Mouse (Mus musculus) G1E-ER4 (cell line): Measurements from ENCODE around the gene Cda. TPM values are rescaled to one million over a fixed set of nuclear protein-coding genes. Genes with fewer than 3 reads are reported as not detected.

Experiments used
- GATA1 ChIP-seq: IDR thresholded peaks from one replicate; pipeline ENCODE4 v1.8.0; 2012; ENCODE audit warnings: low read length, inconsistent platforms
- polyA plus RNA-seq: library from polyadenylated mRNA; stranded (reverse); fragments of >175 nt; gene quantifications from 2 replicates; pipeline ENCODE4 v1.2.3, GENCODE M21; 2012

Cda gene
- polyA plus RNA-seq, 1 experiment = not detected

DNA sequence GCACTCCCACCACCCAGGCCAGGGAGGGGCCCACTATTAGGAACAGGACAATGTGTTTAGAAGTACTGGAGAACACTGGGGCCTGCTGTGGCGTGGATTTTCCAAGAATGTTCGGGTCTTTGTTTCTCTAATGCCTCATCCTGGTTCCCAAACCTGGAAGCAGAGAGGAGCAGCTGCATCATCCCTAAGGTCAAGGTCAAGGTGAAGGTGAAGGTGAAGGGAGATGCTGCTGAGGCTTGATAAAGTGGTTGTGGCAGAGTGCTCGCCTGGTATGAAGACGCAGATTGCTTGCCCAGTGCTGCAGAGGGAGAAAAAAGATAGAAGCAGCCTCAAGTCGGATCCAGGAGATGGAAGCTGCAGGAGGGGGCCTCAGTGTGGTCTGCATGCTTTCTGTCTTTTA, 16.0 kb downstream of the Cda start:
- TF ChIP-seq GATA1 = no peak

DNA sequence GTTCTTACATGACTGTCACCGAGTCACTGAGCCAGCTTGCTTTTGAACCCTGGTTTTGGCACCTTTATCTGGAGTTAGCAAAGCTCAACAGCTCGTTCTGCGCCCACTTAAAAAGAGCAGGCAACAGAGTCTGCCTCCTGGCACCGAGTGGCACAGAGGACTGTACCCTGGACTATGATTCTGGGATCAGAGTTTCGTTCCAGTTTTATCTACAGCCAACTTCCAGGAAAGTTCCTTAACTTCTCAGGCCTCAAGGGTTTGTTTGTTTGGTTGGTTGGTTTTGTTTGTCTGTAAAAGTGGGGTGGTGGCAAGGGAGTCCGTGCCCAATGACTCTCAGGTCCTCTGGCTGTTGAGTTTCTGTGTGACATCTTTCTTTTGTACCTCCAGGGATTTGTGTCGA, 19.1 kb downstream of the Cda start:
- no peak for TF ChIP-seq GATA1

DNA sequence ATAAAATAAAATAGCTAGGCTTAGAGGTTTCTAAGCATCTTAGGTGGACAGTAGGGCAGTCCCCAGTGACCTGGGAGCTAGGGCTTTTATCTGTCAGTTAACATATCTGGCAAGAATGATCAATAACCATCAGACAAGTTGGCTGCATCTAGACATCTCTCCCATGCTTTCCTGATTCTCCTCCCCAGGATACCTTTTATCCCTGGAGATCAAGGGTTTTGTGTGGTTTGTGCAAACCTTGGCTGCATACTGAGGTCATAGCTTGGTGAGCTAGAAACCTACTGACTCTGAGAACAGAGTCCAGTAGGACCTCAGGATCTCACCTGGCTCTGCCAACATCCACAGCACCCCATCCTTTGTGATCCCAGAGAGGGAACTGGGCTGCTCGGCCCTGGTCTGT, 20.5 kb downstream of the Cda start:
- TF ChIP-seq GATA1 = no peak

DNA sequence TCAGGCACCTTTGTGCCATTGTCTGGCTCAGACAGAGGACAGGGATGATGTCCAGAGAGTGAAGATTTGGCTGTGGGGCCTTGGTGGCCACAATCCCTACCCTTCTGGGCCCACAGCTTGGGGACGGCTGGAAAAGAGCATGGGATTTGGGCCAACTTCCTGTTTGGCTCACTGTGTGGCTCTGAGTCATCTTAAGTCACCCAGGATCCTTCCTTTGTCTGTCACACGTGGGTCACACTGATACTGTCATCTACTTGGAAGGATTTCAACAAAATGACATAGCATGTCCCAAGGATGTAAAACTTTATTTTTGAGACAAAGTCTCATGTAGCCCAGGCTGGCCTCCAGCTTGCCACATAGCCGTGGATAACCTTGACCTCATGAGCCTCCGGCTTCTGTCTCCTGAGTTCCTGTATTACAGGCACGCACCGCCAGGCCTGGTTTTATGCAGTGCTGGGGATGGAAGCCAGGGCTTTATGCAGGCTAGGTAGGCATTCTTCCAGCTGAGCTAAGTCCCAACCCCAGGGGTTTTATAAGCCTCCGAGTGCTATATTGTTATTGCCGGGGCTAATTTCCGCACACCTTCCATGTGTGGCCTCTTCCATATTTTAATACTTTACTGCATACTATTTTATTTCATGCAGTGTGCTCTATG, 22.8 kb downstream of the Cda start:
- TF ChIP-seq GATA1 = no peak

DNA sequence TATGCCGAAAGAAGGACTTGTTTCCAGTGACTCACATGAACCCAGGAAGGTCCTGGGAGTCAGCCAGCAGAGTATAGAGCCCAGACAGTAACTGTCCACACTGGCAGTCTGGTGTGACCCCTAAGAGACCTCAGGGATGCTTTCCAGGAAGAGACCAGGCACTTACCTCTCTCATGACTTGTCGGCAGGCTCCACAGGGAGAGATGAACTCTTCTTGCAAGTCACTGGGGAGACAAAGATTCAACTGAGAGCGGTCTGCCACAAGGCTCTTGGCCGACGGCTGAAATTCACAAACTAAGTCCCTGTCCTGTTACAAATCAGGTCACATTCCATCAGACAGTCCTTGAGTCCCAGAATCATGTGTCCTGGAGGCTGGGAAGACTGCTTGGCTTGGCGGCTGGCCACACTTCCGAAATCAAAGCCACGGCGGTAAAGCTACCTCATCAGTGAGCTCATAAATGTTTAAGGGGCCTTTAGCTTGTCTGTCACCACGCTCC, 24.4 kb downstream of the Cda start:
- no peak for TF ChIP-seq GATA1

DNA sequence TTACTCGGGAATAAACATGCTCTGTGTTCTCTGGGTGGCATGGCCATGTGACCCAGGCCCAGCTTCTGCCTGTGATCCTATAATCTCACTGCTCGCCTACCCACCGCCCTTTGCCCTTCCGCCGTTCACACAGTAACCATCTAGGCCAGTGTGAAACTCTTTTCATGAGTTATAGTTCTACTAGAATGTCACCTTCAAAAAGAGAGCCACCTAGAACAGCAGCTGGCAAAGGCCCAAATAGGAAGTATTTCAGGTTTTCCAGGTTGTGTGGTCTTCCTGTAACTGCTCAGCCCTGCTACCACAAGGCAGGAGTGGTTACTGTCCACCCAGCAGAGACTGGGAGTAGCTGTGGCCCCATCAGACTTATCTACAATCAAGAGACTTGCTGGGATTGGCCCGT, 25.0 kb downstream of the Cda start:
- TF ChIP-seq GATA1 = no peak

DNA sequence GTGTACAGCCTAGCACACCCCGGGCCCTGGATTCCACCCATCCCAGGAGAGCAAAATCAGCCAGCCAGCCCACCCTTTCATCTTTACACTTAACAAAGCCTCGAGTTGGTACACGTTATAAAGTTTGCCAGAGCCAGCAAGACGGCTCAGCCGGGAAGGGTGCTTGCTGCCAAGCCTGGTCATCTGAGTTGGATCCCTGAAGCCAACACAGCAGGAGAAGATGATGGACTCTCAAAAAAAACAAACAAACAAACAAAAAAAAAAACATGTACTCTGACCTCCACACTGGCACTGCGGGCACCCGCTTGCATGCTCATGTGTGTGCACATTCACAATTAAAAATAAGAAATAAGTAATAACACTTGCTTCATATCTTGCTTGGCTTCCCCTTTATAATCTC, 25.7 kb downstream of the Cda start:
- TF ChIP-seq GATA1 = no peak

DNA sequence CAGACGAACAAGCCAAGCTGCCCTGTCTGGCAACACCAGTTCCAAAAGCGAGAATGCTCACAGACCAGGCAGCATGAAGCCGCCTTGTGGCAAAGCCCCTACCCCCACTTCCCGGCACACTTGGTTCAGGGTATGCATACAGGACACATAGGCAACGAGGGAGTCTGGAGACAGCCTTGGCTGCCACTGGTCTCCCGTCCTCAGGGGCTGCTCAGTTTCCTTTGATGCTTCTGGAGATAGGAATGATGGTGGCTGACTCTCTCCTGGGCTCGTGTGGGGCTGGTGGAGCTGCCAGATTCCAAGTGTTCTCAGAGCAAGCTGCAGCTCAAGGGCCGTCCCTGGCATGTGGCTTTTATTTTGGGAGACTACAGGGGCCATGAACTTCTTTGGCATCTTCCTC, 26.4 kb downstream of the Cda start:
- TF ChIP-seq GATA1 = no peak

DNA sequence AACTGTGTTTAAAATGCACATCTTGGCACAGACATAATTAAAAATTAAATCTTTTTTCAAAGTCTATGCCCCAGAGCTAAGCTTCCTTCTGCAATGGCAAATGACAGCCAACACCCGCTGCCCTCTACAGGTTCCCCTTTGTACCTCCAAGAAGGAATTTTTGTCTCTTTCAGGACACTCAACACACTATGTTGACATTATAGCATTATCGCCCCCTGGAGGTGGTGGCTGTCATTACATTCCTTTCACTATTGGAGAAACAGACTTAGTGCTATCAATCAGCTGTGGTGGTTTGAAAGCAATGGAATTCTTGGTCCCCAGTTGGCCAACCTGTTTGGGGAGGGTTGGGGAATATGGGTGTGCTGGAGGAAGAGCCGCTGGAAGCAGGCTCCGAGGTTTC, 27.8 kb downstream of the Cda start:
- no peak for TF ChIP-seq GATA1

DNA sequence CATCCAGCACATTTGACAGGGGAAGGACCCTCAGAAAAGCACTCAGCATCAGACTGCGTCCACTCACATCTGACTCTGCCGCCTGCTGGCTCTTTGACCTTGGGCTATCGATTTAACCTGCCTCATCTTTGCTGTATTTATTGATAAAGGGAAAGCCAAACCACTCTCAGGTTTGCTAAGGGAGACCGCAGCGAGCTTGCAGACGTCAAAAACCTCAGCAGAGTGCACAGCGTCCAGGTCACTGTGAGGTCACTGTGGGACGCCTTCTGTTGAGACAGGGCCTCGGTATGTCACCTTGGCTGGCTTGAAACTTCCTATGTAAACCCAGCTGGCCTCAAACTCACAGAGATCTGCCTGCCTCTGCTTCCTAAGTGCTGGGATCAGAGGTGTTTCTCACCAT, 30.5 kb downstream of the Cda start:
- TF ChIP-seq GATA1 = no peak

DNA sequence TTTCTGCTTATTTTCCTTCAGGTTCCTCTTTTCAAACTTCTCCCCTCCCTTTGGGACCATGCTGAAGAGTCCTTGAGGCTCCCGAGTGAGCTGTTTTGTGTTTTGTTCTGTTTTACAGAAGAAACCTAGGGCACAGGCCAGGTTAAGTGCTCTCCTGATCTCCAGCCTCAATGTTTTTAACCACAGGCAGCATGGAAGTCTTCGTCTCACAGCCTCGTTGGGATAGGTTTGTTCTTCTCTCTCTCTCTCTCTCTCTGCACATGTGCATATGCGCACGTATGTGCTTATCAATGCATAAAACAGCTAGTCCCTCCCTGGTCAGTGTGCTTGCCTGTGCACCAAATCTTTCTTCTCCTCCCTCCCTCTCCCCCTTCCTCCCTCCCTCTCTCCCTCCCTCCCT, 30.9 kb downstream of the Cda start:
- no peak for TF ChIP-seq GATA1

DNA sequence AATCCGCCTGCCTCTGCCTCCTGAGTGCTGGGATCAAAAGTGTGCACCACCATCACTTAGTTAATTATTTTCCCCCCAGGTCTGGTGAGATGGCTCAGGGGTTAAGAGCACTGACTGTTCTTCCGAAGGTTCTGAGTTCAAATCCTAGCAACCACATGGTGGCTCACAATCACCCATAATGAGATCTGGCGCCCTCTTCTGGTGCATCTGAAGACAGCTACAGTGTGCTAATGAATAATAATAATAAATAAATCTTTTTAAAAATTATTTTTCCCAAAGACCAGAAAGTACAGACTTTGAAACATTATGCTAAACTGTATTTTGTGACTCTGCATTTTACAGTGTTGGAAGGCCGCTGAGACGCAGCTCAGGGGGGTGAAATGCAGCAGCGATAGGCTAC, 32.1 kb downstream of the Cda start:
- TF ChIP-seq GATA1 = no peak

DNA sequence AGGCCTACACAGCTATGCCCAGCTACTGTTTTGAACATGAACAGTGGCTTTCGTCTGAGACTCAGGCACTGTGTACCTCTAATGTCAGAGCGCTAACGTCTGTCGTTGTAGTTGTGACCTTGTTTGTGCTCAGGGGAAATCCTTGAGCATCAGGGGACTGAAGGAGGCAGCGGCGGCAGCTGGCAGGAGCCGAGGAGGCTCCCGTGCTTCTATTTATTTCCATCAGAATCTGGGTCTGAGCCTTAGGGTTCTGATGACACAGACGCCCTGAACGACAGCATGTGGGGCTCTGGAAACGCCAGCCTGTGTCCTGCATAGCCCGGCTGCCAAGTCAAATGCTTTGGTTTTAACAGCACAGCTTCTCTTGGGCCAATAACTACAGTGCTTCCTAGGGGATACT, 32.8 kb downstream of the Cda start:
- no peak for TF ChIP-seq GATA1

DNA sequence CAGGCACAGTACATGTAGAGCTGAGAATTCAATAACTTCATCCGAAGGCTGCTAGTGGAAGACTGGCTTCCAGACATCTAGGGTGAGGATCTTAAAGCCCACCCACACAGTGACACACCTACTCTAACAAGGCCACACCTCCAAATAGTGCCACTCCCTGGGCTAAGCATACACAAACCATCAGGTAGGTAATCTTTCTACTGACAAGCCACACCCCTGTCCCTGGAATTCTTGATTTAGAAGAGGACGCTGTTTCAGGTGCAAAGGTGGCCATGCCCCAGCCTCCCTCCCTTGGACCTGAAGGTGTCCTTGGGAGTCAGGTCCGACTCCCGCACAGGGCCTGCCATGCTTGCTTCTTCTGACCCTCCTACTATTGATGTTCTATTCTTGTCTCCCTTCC, 34.7 kb downstream of the Cda start:
- no peak for TF ChIP-seq GATA1

DNA sequence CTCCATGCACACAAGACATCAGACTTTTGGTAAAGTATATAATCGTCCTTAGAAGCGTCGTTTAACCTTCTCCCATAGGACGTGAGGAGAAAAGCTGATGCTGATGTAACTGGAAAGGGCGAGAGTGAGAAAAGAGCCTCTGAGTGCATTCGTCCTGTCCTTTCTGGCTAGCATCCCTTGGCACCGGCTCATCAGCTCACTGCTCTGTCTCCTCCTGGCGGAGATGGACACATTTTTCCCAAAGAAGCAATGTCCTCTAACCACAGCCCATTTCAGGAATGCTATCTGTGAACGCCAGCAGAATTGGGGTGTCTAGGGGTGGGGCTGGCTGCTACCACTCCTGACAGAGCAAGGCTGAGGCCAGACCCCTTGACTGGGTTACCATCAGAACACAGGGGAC, 36.1 kb downstream of the Cda start:
- TF ChIP-seq GATA1 = no peak

DNA sequence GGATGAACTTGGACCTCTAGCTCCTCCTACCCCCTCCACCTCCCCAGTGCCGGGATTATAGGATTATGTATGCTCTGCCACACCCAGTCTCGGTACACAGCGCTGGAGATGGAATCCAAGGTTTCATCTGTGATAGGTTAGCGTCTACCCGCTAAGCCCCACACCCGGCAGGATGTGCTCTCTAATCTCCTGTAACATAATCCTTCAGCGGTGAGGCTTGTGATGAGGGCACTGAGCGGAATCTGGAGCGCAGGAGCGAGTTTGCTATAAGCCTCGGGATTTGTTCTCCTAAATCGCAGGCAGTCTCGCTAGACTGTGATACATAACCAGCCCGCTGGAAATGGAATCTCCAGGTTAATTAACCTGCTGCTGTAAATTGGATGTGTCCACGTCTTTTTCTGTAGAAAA, 37.5 kb downstream of the Cda start:
- no peak for TF ChIP-seq GATA1

DNA sequence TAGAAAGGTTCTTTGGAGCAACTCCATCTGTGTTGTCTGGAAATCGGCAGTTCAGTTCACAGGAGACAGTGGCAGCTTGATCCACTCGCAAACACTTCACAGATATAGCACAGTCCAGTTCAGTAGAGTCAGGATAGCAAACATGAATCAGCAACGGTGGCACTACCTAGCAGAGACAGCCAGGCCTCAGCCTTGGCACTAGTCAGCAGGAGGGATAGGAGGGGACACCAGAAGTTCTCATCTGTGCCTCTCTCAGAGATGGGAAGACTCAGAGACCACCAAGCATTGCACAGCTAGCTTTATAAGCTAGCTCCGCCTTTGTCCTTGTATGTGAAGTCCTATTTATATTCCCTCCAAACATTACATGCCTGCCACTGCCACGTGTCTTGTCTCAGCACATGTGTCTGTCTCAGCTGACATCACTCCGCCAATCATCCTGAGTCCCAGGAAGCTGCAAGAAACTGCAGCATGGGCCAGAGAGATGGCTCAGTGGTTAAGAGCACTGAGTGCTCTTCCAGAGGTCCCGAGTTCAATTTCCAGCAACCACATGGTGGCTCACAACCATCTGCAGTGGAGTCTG, 39.8 kb downstream of the Cda start:
- no peak for TF ChIP-seq GATA1
